Mouse (Mus musculus): ENCODE measurements around the gene Grb10.

DNA sequence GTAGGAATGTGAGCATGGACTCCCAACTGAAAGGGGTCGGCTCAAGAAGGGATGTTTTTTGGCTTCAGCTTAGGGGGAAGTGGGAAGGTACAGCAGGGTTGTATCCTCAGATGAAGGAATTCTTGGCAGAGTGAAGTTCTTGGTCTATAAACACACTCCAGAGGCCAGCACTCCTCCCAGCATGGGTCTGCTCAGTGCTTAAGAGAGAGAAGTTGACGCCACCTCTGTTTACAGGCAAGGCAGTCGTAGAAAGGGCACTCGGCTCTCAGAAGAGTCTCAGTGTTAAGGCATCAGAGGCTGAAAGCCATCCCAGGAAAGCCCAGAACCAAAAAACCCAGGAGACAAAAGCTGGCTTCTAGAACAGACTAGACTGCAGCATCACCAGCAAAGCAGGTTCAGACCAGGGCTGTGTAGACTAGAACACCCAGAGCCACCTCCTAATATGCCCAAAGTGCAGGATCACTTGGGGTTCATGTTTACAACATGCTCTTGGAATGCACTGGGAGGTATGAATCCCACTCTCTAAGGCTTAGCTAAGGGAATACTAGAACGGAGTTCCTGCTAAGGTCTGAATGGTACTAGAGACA lies 59.8 kb downstream of the Grb10 start:
- no peak for TF ChIP-seq FLI1 (IDR thresholded peaks at IDR 0.05; ENCODE audit: low read length)
- no peak for TF ChIP-seq GATA1 (IDR thresholded peaks at IDR 0.05; ENCODE audit: borderline replicate concordance, low read length)

Data from megakaryocyte, embryonic 14.5 days (primary cell).